ENCODE assay signal across 15 mouse cellular contexts in genomic region chr11:61498736-61499504, GRCm38 (mm10). TPM values are rescaled to one million over a fixed set of nuclear protein-coding genes. Genes with fewer than 3 reads are reported as not detected.
DNase-seq lines count a peak whose midpoint lies in the region; ATAC-seq and TF ChIP-seq lines count a peak whose summit lies in the region.
"Had no signal": no experiment of that assay in that cellular context is flagged by ENCODE, and none has a peak within 500 bp of the region (broad histone marks: within the 10 kb centered on the region; RNA-seq: fewer than 3 reads in every experiment).

No protein-coding gene starts in this region.

- no peak overlapping the region for H3K4me2 ChIP-seq in heart, postnatal 0 days (ENCODE audit: low read depth, low read length)
- H3K4me2 ChIP-seq: embryonic facial prominence, embryonic 15.5 days; midbrain, embryonic 13.5 days; neural tube, embryonic 13.5 days had no signal

- DNase-seq in heart, postnatal 0 days (ENCODE audit: low spot score) = no peak
- DNase-seq in heart, postnatal 36 days = no peak
- peak; percentile 25 for DNase-seq in CD4-positive helper T cell, adult 2 months (ENCODE audit: low read depth, low spot score)
- DNase-seq in adipocyte (ENCODE audit: low spot score) = peak; percentile 31
- DNase-seq in cerebellum, adult 11 months = no peak
- DNase-seq in hindbrain, embryonic 10.5 days (ENCODE audit: low spot score) = no peak
- DNase-seq: adrenal gland, postnatal 10 days; cerebellum, adult 8-10 months; forebrain, postnatal 0 days; thymus, postnatal 36 days had no signal

- H3K36me3 ChIP-seq in heart, postnatal 0 days (replicated peaks; ENCODE audit: control insufficient read depth, insufficient read depth, low read length) = no peaks in the 10 kb centered on the region
- no peaks in the 10 kb centered on the region for H3K36me3 ChIP-seq in hindbrain, embryonic 10.5 days
- H3K36me3 ChIP-seq: embryonic facial prominence, embryonic 15.5 days; midbrain, embryonic 13.5 days; neural tube, embryonic 13.5 days had no signal

- TF ChIP-seq EP300 in heart, postnatal 0 days (IDR thresholded peaks at IDR 0.05; ENCODE audit: low read depth) = no peak

- peak overlapping the region; percentile 36 for H3K27ac ChIP-seq in heart, postnatal 0 days (ENCODE audit: low read depth)
- no peak overlapping the region for H3K27ac ChIP-seq in hindbrain, embryonic 10.5 days
- H3K27ac ChIP-seq: embryonic facial prominence, embryonic 15.5 days; midbrain, embryonic 13.5 days; neural tube, embryonic 13.5 days had no signal

- no peak for ATAC-seq in heart, postnatal 0 days (ENCODE audit: insufficient read depth, low read depth)
- peak; percentile 56; the same call in 1 of the 2 replicates for ATAC-seq in megakaryocyte, adult 5-6 weeks (ENCODE audit: poor library complexity, severe bottlenecking)
- ATAC-seq: forebrain, postnatal 0 days; intestine, embryonic 16.5 days; midbrain, embryonic 13.5 days had no signal

- intact Hi-C loops in heart, postnatal 36 days (cut with DNase I) = loop anchor here (5.0 kb wide), 1 partner anchor 392 kb away; no protein-coding TSS in a partner anchor

- 39% methylated on average over 6 of the region's 6 CpGs for WGBS in heart, postnatal 0 days
- 77% methylated on average over 6 of the region's 6 CpGs for WGBS in hindbrain, embryonic 10.5 days

- no peaks in the 10 kb centered on the region for H3K4me1 ChIP-seq in heart, postnatal 0 days (ENCODE audit: control insufficient read depth, insufficient read depth)
- peaks cover 11% of the 10 kb centered on the region for H3K4me1 ChIP-seq in hindbrain, embryonic 10.5 days (replicated peaks)

- H3K9ac ChIP-seq in heart, postnatal 0 days (replicated peaks; ENCODE audit: low read depth, low read length) = no peak overlapping the region
- H3K9ac ChIP-seq: embryonic facial prominence, embryonic 15.5 days; forebrain, postnatal 0 days; midbrain, embryonic 13.5 days; neural tube, embryonic 13.5 days had no signal

- H3K4me3 ChIP-seq in heart, postnatal 0 days (ENCODE audit: low read depth, low read length) = no peak overlapping the region
- H3K4me3 ChIP-seq in hindbrain, embryonic 10.5 days = no peak overlapping the region
- H3K4me3 ChIP-seq: embryonic facial prominence, embryonic 15.5 days; midbrain, embryonic 13.5 days; neural tube, embryonic 13.5 days had no signal

- TF ChIP-seq CTCF in heart, postnatal 0 days (IDR thresholded peaks at IDR 0.05; ENCODE audit: low read depth) = no peak

- no peaks in the 10 kb centered on the region for H3K9me3 ChIP-seq in heart, postnatal 0 days (replicated peaks; ENCODE audit: control insufficient read depth, low read length)
- H3K9me3 ChIP-seq in hindbrain, embryonic 10.5 days = no peaks in the 10 kb centered on the region
- H3K9me3 ChIP-seq: embryonic facial prominence, embryonic 15.5 days; midbrain, embryonic 13.5 days; neural tube, embryonic 13.5 days had no signal

- no peaks in the 10 kb centered on the region for H3K27me3 ChIP-seq in heart, postnatal 0 days (ENCODE audit: control insufficient read depth, insufficient read depth, low read length)
- no peaks in the 10 kb centered on the region for H3K27me3 ChIP-seq in hindbrain, embryonic 10.5 days (ENCODE audit: insufficient read depth, poor library complexity, severe bottlenecking)
- H3K27me3 ChIP-seq: embryonic facial prominence, embryonic 15.5 days; midbrain, embryonic 13.5 days; neural tube, embryonic 13.5 days had no signal

RNA-seq across cellular contexts. Expression of gene Mapk7, which starts 4.7 kb away (rescaled TPM):
- 19.7 and 33.5 TPM in 2 replicates for total RNA-seq in heart, postnatal 0 days (2014; rRNA removed; ENCODE audit: low replicate concordance)
- polyA plus RNA-seq in heart, postnatal 0 days (2015; fragmentation: Nextera tagmentation; extraction: Ambion mirVana) = 12.0 and 12.5 TPM in 2 replicates
- 1 to 10 TPM; 5.7 to 6.4 TPM for total RNA-seq in heart, postnatal 36 days (2021)
- total RNA-seq in megakaryocyte, adult 5-6 weeks (2015) = 16.2 and 17.7 TPM in 2 replicates
- 15.4 and 21.4 TPM in 2 replicates for total RNA-seq in megakaryocyte, adult 5-6 weeks (2017)
- 99.5 and 107 TPM in 2 replicates for polyA plus RNA-seq in hindbrain, embryonic 10.5 days (2016; fragmentation: Nextera tagmentation; extraction: Ambion mirVana)

RNA-seq across cellular contexts. Expression of gene B9d1, which starts 6.0 kb away (rescaled TPM):
- total RNA-seq in heart, postnatal 0 days (2014; rRNA removed; ENCODE audit: low replicate concordance) = 11.6 and 34.6 TPM in 2 replicates
- 6.5 TPM in 2 replicates for polyA plus RNA-seq in heart, postnatal 0 days (2015; fragmentation: Nextera tagmentation; extraction: Ambion mirVana)
- total RNA-seq in heart, postnatal 36 days (2021) = 1 to 10 TPM; 6.2 to 7.4 TPM
- not detected in 2 replicates for total RNA-seq in megakaryocyte, adult 5-6 weeks (2015)
- total RNA-seq in megakaryocyte, adult 5-6 weeks (2017) = 0.26 TPM in 1 of 2 replicates, not detected in the other
- 51.9 and 54.7 TPM in 2 replicates for polyA plus RNA-seq in hindbrain, embryonic 10.5 days (2016; fragmentation: Nextera tagmentation; extraction: Ambion mirVana)

RNA-seq across cellular contexts. Expression of gene Mfap4, which starts 13.7 kb away (rescaled TPM):
- total RNA-seq in heart, postnatal 0 days (2014; rRNA removed; ENCODE audit: low replicate concordance) = 34.1 and 54.5 TPM in 2 replicates
- 39.1 and 51.0 TPM in 2 replicates for polyA plus RNA-seq in heart, postnatal 0 days (2015; fragmentation: Nextera tagmentation; extraction: Ambion mirVana)
- total RNA-seq in heart, postnatal 36 days (2021) = 10 to 100 TPM; 32.3 to 38.4 TPM
- total RNA-seq in megakaryocyte, adult 5-6 weeks (2015) = not detected in 2 replicates
- not detected in 2 replicates for total RNA-seq in megakaryocyte, adult 5-6 weeks (2017)
- polyA plus RNA-seq in hindbrain, embryonic 10.5 days (2016; fragmentation: Nextera tagmentation; extraction: Ambion mirVana) = 78.2 and 88.3 TPM in 2 replicates

RNA-seq across cellular contexts. Expression of gene Rnf112, which starts 45.0 kb away (rescaled TPM):
- total RNA-seq in heart, postnatal 0 days (2014; rRNA removed; ENCODE audit: low replicate concordance) = 0.38 and 0.39 TPM in 2 replicates
- polyA plus RNA-seq in heart, postnatal 0 days (2015; fragmentation: Nextera tagmentation; extraction: Ambion mirVana) = 0.11 TPM in 1 of 2 replicates, not detected in the other
- total RNA-seq in heart, postnatal 36 days (2021) = not detected
- total RNA-seq in megakaryocyte, adult 5-6 weeks (2015) = not detected in 2 replicates
- total RNA-seq in megakaryocyte, adult 5-6 weeks (2017) = not detected in 2 replicates
- polyA plus RNA-seq in hindbrain, embryonic 10.5 days (2016; fragmentation: Nextera tagmentation; extraction: Ambion mirVana) = 0.62 and 1.1 TPM in 2 replicates

Comparison
In these comparisons a context has a peak if more than half of its experiments do, and no peak if none do; other contexts are left out.
1. DNase-seq: peak in CD4-positive helper T cell, adult 2 months (single experiment) and adipocyte (single experiment); none in heart, postnatal 0 days (single experiment), heart, postnatal 36 days (0 of 2), cerebellum, adult 11 months (single experiment) and hindbrain, embryonic 10.5 days (single experiment).
2. RNA of gene B9d1, which starts 6.0 kb away (total RNA-seq): 11.6 to 34.6 TPM in heart, postnatal 0 days and 6.2 to 7.4 TPM in heart, postnatal 36 days; 0.26 TPM in megakaryocyte, adult 5-6 weeks; every median in the first group is over 4 times any median in the second.
3. RNA of gene Mfap4, which starts 13.7 kb away (total RNA-seq): 34.1 to 54.5 TPM in heart, postnatal 0 days and 32.3 to 38.4 TPM in heart, postnatal 36 days; not detected in megakaryocyte, adult 5-6 weeks; every median in the first group is over 10 times any median in the second.